Mouse (Mus musculus) liver, embryonic 14.5 days (tissue): ENCODE measurements at regions not wholly inside any gene's neighbourhood (a gene's known extent, or its start where the extent isn't known, plus 50 kb on each side); places are given as distances from the start of the nearest gene placed in this dataset.
A peak's percentile ranks its signal among the peaks of the same experiment; 100 is the strongest.

Experiments
- CTCF ChIP-seq: IDR thresholded peaks from 2 replicates; pipeline ENCODE4 v1.5.1; 2016; ENCODE audit warnings: antibody characterized with exemption, low read depth, control low read depth
- EP300 ChIP-seq: IDR thresholded peaks from 2 replicates; pipeline ENCODE4 v1.6.1; 2016; ENCODE audit warnings: antibody characterized with exemption, low read depth

- TF ChIP-seq EP300 (no peak), CTCF (peak; percentile 82)
These were observed 120.4 kb upstream of the Zfp536 start for GRCm38 (mm10) chr7:37893885-37894284.
